Mouse (Mus musculus): Measurements from ENCODE around the gene Sept7.
"Not testable (repeated sequence)": the region's sequence is repeated elsewhere in the genome, so short reads cannot be mapped to it uniquely, and the experiment has no call there.

The Sept7 gene

GRCm38 (mm10) chr9:25260411-25260810 is 8.2 kb downstream of the Sept7 start:
- DNase-seq (ENCODE audit: low spot score in 2 of 2), result no peak

DNA sequence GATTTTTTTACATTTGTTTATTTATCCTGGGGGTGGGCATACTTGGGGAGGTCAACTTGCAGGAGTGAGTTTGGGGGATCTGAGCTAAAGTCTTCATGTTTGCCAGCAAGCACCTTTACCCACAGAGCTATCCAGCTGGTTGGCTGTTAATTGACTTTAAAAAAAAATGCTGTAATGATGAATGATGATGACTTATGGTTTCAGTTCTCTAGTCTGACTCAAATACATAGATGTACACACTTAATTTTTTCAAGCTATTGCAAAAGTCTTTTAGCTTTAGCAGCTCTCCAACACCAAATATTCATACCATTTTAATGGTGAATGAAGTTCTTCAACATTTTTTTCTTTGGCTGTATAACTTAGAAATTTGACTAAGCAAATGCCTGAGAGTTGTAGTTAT is 8.7 kb downstream of the Sept7 start:
- DNase-seq (ENCODE audit: low spot score in 2 of 2), result no peak

DNA sequence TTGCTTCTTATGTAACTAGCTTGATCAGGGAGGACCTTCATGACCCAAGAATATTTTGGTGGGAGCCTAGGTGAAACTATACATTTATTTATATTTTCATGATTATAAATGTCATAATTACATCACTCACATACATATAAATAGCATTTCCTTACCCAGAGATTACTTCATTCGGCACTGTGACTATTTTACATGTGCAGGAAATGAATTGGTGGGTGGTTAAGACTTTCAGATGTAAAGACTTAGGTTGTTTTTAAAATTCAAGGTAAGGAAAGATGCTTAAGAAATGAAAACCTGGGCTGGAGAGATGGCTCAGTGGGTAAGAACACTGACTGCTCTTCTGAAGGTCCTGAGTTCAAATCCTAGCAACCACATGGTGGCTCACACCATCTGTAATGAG is 9.8 kb downstream of the Sept7 start:
- DNase-seq (ENCODE audit: low spot score in 2 of 2), result no peak

DNA sequence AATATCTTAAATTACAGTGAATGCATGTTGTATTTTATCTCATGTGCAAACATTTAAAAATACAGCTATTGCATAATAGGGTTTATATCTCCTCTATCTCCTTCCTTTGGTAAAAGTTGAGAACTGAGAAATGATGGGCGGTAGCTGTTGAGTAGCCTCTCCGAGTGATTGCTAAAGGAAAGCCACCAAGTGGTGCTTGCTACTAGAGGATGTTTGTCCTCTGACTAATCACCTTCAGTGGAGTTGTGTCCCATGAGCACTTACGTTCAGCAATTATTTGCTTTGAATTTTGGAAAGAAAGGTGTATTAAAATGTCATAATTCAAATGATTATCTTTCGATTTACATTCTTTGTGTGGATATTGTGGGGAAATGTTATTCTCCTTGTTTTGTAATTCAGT is 13.6 kb downstream of the Sept7 start:
- DNase-seq (ENCODE audit: low spot score in 2 of 2), result no peak

- DNase-seq (ENCODE audit: low spot score in 2 of 2), result no peak
These were observed 14.9 kb downstream of the Sept7 start for GRCm38 (mm10) chr9:25267133-25267532.

GRCm38 (mm10) chr9:25267574-25267973 is 15.3 kb downstream of the Sept7 start:
- DNase-seq (ENCODE audit: low spot score in 2 of 2), result no peak

- DNase-seq (ENCODE audit: low spot score in 2 of 2), result no peak
These were observed 19.7 kb downstream of the Sept7 start for GRCm38 (mm10) chr9:25271902-25272301.

DNA sequence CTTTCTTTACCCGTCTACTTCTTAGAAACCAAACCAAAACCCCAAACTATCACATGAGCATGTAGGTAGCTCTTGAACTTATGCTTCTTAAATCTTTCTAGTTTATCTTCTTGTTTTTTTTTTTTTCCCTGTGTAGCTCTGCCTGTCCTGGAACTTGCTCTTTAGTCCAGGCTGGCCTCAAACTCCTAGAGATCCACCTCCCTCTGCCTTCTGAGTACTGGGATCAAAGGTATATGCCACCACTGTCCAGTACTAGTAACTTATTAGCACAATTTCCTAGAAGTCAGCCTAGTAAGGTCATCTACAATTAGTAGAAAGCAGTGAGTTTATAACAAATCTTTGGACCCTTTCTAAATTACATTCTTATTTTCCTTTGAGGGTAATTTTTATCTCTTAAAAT is 37.6 kb downstream of the Sept7 start:
- no peak for DNase-seq (ENCODE audit: low spot score in 2 of 2)

DNA sequence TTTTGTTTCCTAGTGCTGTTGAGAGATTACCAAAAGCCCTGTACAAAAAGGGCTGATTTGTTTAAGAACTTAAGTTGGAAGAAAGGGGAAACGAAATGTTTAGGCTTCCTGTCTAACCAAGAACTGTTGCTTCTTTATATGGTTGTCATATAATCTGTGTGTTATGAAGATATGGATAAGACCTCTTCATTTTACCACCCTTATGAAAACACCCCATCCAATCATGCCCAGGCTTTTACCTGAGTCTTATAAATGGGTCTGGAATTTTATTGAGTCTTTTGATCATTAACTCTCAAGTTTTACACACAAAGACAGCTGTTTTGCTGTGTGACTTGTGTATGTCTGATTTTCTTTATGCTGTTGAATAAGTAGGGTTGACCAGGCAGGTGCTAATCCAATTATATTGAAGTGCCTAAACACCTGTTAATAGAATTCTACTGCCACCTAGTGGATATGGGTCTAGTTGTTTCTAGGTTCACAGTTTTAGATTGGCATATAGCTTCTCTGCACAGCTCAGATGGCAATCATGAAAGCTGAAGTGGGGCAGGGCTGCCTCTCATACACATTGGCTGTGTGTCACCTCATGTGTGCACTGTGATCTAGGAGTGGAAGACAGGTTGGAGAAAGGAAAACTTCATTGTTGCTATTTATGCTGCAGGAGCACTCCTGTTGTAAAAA is 57.4 kb downstream of the Sept7 start:
- DNase-seq (ENCODE audit: low spot score in 2 of 2), result peak in 1 of 2 experiments; percentile 77

GRCm38 (mm10) chr9:25314304-25314703 is 62.1 kb downstream of the Sept7 start:
- no peak for DNase-seq (ENCODE audit: low spot score in 2 of 2)

DNA sequence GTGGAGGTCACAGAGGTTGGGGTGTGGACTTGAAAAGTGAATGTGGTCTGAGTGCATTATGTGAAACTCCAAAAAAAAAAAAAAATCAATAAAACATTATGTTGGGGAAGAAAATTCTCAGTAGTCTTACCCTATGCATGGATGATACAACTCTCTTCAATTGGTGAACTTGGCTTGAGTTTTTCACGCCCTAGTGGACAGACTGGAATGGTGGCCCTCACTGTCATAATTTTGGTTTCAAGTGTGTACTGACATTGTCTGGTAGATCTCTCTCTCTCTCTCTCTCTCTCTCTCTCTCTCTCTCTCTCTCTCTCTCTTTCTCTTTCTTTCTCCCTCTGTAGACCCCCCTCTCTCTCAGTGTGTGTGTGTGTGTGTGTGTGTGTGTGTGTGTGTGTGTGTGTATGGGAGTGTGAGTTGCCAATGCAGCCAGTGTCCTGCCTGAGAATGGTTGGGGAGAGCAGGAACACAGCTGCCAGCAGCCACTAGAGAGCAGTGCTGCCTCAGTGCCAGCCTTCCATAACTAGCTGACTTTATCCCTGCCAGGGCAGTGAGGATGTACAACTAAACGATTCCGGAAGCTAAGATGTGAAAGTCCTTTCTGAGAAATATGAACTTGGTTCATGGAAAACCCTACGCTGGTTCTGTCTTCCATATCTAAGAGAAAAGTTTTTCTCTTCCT is 65.7 kb downstream of the Sept7 start:
- DNase-seq (ENCODE audit: low spot score in 2 of 2), result peak in 1 of 2 experiments; percentile 8

- DNase-seq (ENCODE audit: low spot score in 2 of 2), result not testable (repeated sequence)
These were observed 67.4 kb downstream of the Sept7 start for GRCm38 (mm10) chr9:25319676-25320075.

GRCm38 (mm10) chr9:25327727-25328370 is 75.6 kb downstream of the Sept7 start:
- no peak for DNase-seq (ENCODE audit: low spot score in 2 of 2)

DNA sequence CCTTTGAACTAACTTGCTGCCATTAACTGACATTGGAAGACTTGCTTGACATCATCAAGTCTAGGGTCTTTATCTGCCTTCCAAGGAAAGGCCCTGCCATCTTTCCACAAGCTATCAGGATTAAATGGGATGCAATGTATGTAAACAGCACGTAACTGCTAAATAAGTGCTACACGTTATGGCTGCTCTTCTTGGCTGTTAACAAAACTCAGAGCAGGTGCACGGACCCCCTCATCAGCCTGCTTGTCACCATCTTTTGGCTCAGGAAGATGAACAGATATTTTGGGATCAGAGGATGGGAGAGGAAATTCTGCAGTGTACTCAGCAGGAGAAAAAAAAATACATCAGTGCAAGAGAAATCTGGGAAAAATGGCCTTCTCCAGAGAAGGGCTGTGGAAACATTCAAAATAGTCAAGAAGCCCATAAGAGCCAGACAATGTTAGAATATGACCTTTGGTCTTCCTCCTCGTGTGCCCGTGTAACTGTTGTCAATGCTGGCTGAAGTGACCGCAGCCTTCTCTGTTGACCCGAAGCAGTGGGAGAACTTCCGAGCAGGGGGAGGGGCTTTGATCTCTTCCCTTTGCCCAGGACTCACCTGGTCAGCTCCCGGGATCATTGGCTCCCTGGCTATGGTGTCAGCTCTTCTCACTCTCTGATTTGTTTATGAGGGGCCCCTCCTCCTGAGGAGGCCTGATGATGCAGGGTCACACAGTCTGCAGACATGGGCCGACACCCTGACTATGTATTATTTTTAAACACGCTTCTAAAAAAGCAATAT is 76.9 kb downstream of the Sept7 start:
- no peak for DNase-seq (ENCODE audit: low spot score in 2 of 2)

GRCm38 (mm10) chr9:25337436-25338198 is 85.4 kb downstream of the Sept7 start:
- no peak for DNase-seq (ENCODE audit: low spot score in 2 of 2)

GRCm38 (mm10) chr9:25340412-25340811 is 88.2 kb downstream of the Sept7 start:
- no peak for DNase-seq (ENCODE audit: low spot score in 2 of 2)

GRCm38 (mm10) chr9:25353775-25354174 is 101.5 kb downstream of the Sept7 start:
- no peak for DNase-seq (ENCODE audit: low spot score in 2 of 2)

GRCm38 (mm10) chr9:25355806-25356205 is 103.6 kb downstream of the Sept7 start:
- DNase-seq (ENCODE audit: low spot score in 2 of 2), result no peak

GRCm38 (mm10) chr9:25357589-25357988 is 105.3 kb downstream of the Sept7 start:
- no peak for DNase-seq (ENCODE audit: low spot score in 2 of 2)

GRCm38 (mm10) chr9:25358018-25358417 is 105.8 kb downstream of the Sept7 start:
- no peak for DNase-seq (ENCODE audit: low spot score in 2 of 2)

All from thymus, postnatal 10 days (tissue).